Mouse (Mus musculus) neural tube, embryonic 15.5 days (tissue): ENCODE data around the gene Gm5105. TPM values are rescaled to one million over a fixed set of nuclear protein-coding genes. Genes with fewer than 3 reads are reported as not detected.
A peak's percentile ranks its signal among the peaks of the same experiment; 100 is the strongest.

Experiments
- ATAC-seq: fragments of 200-750 bp; cut with Nextera tagmentation; 2 replicates; pipeline ENCODE4 v1.8.0; 2017; ENCODE audit warnings: mild to moderate bottlenecking, moderate TSS enrichment, moderate library complexity; ENCODE audit not compliant: low FRiP score
- H3K27ac ChIP-seq: fragments of 300-500 bp; sonication (generic); replicated peaks from 2 replicates; pipeline ENCODE4 v1.5.1; 2015; ENCODE audit warnings: mild to moderate bottlenecking, inconsistent platforms
- H3K27me3 ChIP-seq: fragments of 300-500 bp; sonication (generic); replicated peaks from 2 replicates; pipeline ENCODE4 v1.6.1; 2015; ENCODE audit warnings: inconsistent platforms
- H3K36me3 ChIP-seq: fragments of 300-500 bp; sonication (generic); 2 replicates; pipeline ENCODE4 v1.6.1; 2015; ENCODE audit warnings: inconsistent platforms
- H3K4me1 ChIP-seq: fragments of 300-500 bp; sonication (generic); 2 replicates; pipeline ENCODE4 v1.6.1; 2015; ENCODE audit warnings: inconsistent platforms
- H3K4me2 ChIP-seq: fragments of 300-500 bp; sonication (generic); 2 replicates; pipeline ENCODE4 v1.6.1; 2015; ENCODE audit warnings: inconsistent platforms, mild to moderate bottlenecking, moderate library complexity
- H3K4me3 ChIP-seq: fragments of 300-500 bp; sonication (generic); replicated peaks from 2 replicates; pipeline ENCODE4 v1.5.1; 2015; ENCODE audit warnings: mild to moderate bottlenecking, inconsistent platforms
- H3K9ac ChIP-seq: fragments of 300-500 bp; sonication (generic); replicated peaks from 2 replicates; pipeline ENCODE4 v1.6.1; 2015; ENCODE audit warnings: mild to moderate bottlenecking, inconsistent platforms
- H3K9me3 ChIP-seq: fragments of 300-500 bp; sonication (generic); replicated peaks from 2 replicates; pipeline ENCODE4 v1.6.1; 2016; ENCODE audit warnings: inconsistent platforms
- WGBS: fragments of 180-500 bp; shearing (Covaris S2); methylation state at CpG from one replicate; pipeline ENCODE4 v1.1.7; 2015; ENCODE audit warnings: mixed read lengths; 5-methylcytosine and 5-hydroxymethylcytosine counted together
- polyA plus RNA-seq: library from polyadenylated mRNA; unstranded; fragments of >200 nt; fragmentation: Nextera tagmentation; extraction: Ambion mirVana; gene quantifications from 2 replicates; pipeline ENCODE4 v1.2.1, GENCODE M21; 2015

The Gm5105 gene
- polyA plus RNA-seq, 1 experiment from 2014 or later = 0.10 TPM

DNA sequence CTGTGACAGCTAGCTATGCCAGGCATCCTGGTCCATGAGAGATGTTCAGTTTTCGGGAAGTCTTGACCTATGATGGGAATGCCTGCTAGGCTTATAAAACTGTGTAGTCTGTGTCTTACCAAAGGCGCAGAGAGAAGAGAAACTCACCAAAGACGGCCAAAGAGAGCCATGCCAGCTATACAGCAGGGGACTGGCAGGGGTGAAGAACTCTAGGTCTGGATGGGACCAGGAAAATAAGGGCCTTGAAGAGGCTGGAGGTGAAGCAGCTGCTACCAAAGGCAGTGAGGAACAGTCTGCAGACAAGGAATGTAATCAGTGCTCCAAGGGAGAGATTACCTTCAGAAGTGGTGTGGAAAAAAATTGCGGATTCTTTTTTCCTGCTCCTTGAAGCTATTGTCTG lies 16.7 kb upstream of the Gm5105 start:
- Histone ChIP-seq H3K4me1 (no peaks in the 10 kb centered on the region), H3K4me2 (no peak overlapping the region), H3K9me3 (no peaks in the 10 kb centered on the region), H3K27me3 (no peaks in the 10 kb centered on the region), H3K27ac (no peak overlapping the region), H3K4me3 (no peak overlapping the region), H3K9ac (no peak overlapping the region), H3K36me3 (no peaks in the 10 kb centered on the region)
- WGBS = 84% methylated on average over 4 of the region's 4 CpGs
- ATAC-seq = no peak

DNA sequence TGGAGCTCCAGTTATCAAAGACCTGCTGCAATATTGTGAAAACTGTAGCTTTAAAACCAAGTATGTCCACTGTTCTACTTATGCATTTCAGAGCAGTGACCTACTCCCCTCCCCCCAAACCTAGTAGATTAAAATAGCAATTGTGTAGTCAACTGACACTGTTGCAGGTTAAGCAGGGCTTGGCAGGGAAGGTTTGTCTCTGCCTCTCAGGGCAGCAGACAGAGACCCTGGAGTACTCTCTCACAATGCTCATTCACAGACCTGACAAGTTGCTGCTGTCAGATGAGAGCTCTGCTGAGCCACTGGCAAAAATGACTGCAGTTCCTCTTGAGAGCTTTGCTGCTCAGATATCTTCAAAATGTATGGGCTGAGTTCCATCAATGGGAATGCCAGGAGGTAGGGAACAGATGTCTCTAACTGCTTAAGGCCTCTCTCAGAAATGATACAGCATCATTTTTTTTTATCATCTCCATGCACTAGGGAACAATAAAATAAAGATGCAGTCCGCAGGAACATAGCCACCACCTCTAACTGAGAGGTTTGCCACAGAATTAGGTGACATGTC lies 16.0 kb upstream of the Gm5105 start:
- Histone ChIP-seq H3K9me3 (no peaks in the 10 kb centered on the region), H3K36me3 (no peaks in the 10 kb centered on the region), H3K4me2 (no peak overlapping the region), H3K4me3 (no peak overlapping the region), H3K27ac (no peak overlapping the region), H3K27me3 (no peaks in the 10 kb centered on the region), H3K9ac (no peak overlapping the region), H3K4me1 (no peaks in the 10 kb centered on the region)
- no peak for ATAC-seq
- WGBS = 44% methylated on average over 1 of the region's 1 CpGs

- no peak overlapping the region for H3K4me2 ChIP-seq
- H3K27me3 ChIP-seq = no peaks in the 10 kb centered on the region
- no peak overlapping the region for H3K27ac ChIP-seq
- no peak overlapping the region for H3K9ac ChIP-seq
- WGBS = 95% methylated on average over 1 of the region's 1 CpGs
- H3K9me3 ChIP-seq = no peaks in the 10 kb centered on the region
- 0 out of 2 replicates have a peak, but pooled peaks cover 2% of the 10 kb centered on the region for H3K4me1 ChIP-seq
- H3K36me3 ChIP-seq = no peaks in the 10 kb centered on the region
- ATAC-seq = no peak
- no peak overlapping the region for H3K4me3 ChIP-seq
Observed at GRCm38 (mm10) chr3:138078701-138079100, 11.5 kb upstream of the Gm5105 start.

- no peak overlapping the region for H3K27ac ChIP-seq
- H3K4me1 ChIP-seq = 0 out of 2 replicates have a peak, but pooled peaks cover 2% of the 10 kb centered on the region
- ATAC-seq = no peak
- no peaks in the 10 kb centered on the region for H3K27me3 ChIP-seq
- no peaks in the 10 kb centered on the region for H3K9me3 ChIP-seq
- no peak overlapping the region for H3K4me3 ChIP-seq
- no peak overlapping the region for H3K9ac ChIP-seq
- H3K36me3 ChIP-seq = no peaks in the 10 kb centered on the region
- 77% methylated on average over 11 of the region's 11 CpGs for WGBS
- no peak overlapping the region for H3K4me2 ChIP-seq
Observed at GRCm38 (mm10) chr3:138077476-138078340, 10.5 kb upstream of the Gm5105 start.

- peak; percentile 85 for ATAC-seq
- no peak overlapping the region for H3K9ac ChIP-seq
- H3K4me2 ChIP-seq = no peak overlapping the region
- H3K4me3 ChIP-seq = no peak overlapping the region
- no peaks in the 10 kb centered on the region for H3K9me3 ChIP-seq
- no peaks in the 10 kb centered on the region for H3K27me3 ChIP-seq
- 42% methylated on average over 8 of the region's 8 CpGs for WGBS
- no peak overlapping the region for H3K27ac ChIP-seq
- H3K4me1 ChIP-seq = 0 out of 2 replicates have a peak, but pooled peaks cover 2% of the 10 kb centered on the region
- H3K36me3 ChIP-seq = no peaks in the 10 kb centered on the region
Observed at GRCm38 (mm10) chr3:138075209-138075608, 8.0 kb upstream of the Gm5105 start.

DNA sequence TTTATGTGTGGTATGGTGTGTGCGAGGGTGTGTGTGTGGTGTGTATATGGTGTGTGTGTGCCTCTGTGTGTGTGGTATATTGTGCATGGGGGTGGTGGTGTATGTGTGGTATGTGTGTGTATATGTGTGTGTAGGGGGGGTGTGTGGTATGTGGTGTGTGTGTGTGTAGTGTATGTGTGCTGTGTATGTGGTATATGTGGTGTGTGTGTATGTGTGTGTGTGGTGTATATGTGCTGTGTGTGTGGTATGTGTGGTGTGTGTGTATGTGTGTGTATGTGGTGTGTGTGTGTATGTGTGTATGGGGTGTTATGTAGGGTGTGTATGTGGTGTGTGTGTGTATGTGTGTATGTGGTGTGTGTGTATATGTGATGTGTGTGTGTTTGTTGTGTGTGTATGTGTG lies 7.0 kb upstream of the Gm5105 start:
- H3K4me3 ChIP-seq = no peak overlapping the region
- 100% methylated on average over 1 of the region's 1 CpGs for WGBS
- no peaks in the 10 kb centered on the region for H3K36me3 ChIP-seq
- no peak for ATAC-seq
- H3K27me3 ChIP-seq = no peaks in the 10 kb centered on the region
- H3K4me1 ChIP-seq = 0 out of 2 replicates have a peak, but pooled peaks cover 2% of the 10 kb centered on the region
- no peak overlapping the region for H3K4me2 ChIP-seq
- H3K9me3 ChIP-seq = no peaks in the 10 kb centered on the region
- no peak overlapping the region for H3K9ac ChIP-seq
- no peak overlapping the region for H3K27ac ChIP-seq

GRCm38 (mm10) chr3:138071476-138072073 lies 4.4 kb upstream of the Gm5105 start:
- H3K4me2 ChIP-seq = no peak overlapping the region
- no peaks in the 10 kb centered on the region for H3K36me3 ChIP-seq
- 89% methylated on average over 10 of the region's 10 CpGs for WGBS
- no peak overlapping the region for H3K27ac ChIP-seq
- no peaks in the 10 kb centered on the region for H3K9me3 ChIP-seq
- H3K4me3 ChIP-seq = no peak overlapping the region
- H3K4me1 ChIP-seq = peaks cover 3% of the 10 kb centered on the region; the same call in 1 of the 2 replicates
- no peaks in the 10 kb centered on the region for H3K27me3 ChIP-seq
- no peak overlapping the region for H3K9ac ChIP-seq
- ATAC-seq = no peak

DNA sequence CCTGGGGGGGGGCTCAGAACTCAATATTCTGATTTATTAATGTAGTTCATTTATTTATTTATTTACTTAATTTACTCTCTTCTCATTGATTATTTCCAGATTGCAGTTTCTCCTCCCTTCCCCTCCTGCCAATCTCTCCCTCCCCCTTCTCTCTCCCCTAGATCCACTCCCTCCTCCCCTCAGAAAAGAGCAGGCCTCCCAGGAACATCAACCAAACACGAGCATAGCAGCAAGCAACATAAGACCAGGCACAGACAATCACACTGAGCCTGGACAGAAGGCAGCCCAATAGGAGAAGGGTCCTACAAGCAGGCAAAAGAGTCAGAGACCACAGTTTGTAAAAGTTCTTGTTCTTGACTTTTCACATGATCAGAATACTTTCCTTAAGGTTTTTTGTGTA lies 3.8 kb upstream of the Gm5105 start:
- 0% methylated on average over 1 of the region's 1 CpGs for WGBS
- no peak for ATAC-seq
- H3K9me3 ChIP-seq = no peaks in the 10 kb centered on the region

DNA sequence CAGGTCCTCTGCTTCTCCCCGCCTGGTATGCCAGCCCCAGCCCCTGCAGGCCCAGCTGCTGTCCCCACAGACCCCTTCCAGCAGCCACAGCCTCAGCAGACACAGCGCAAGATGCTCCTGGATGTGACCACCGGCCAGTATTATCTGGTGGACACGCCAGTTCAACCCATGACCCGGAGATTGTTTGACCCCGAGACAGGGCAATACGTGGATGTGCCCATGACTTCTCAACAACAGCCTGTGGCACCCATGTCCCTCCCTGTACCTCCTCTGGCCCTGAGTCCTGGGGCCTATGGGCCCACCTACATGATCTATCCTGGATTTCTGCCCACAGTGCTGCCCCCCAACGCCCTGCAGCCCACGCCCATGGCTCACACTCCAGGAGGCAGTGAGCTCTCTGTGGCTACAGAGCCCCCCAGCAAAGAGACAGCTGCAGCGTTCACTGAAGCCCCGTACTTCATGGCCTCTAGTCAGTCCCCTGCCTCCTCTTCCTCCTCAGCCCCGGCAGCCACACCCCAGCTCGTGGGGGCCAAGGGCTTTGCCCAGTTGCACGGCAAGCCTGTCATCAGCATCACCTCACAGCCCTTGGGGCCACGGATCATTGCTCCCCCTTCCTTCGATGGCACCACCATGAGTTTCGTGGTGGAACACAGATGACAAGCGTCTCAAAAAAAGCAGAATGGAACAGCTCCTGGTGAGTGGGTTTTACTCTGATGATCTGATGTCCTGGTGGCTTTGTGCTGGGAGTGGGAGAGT lies 2.7 kb upstream of the Gm5105 start:
- Histone ChIP-seq H3K27me3 (no peaks in the 10 kb centered on the region), H3K4me1 (peaks cover 10% of the 10 kb centered on the region), H3K4me3 (no peak overlapping the region), H3K36me3 (no peaks in the 10 kb centered on the region), H3K9ac (no peak overlapping the region), H3K27ac (no peak overlapping the region), H3K4me2 (no peak overlapping the region), H3K9me3 (no peaks in the 10 kb centered on the region)
- WGBS = 75% methylated on average over 18 of the region's 18 CpGs
- no peak for ATAC-seq

More for the DNA sequence above, 3.8 kb upstream of the Gm5105 start:
- peaks cover 9% of the 10 kb centered on the region for H3K4me1 ChIP-seq
- H3K4me3 ChIP-seq = no peak overlapping the region
- H3K27me3 ChIP-seq = no peaks in the 10 kb centered on the region
- H3K4me2 ChIP-seq = no peak overlapping the region
- H3K9ac ChIP-seq = no peak overlapping the region
- no peaks in the 10 kb centered on the region for H3K36me3 ChIP-seq
- no peak overlapping the region for H3K27ac ChIP-seq

GRCm38 (mm10) chr3:138068103-138068502 lies 915 bp upstream of the Gm5105 start:
- Histone ChIP-seq H3K9ac (no peak overlapping the region), H3K4me2 (no peak overlapping the region), H3K4me1 (peaks cover 19% of the 10 kb centered on the region), H3K27ac (no peak overlapping the region), H3K9me3 (no peaks in the 10 kb centered on the region), H3K27me3 (no peaks in the 10 kb centered on the region), H3K36me3 (no peaks in the 10 kb centered on the region), H3K4me3 (no peak overlapping the region)
- WGBS = 95% methylated on average over 12 of the region's 12 CpGs
- no peak for ATAC-seq

DNA sequence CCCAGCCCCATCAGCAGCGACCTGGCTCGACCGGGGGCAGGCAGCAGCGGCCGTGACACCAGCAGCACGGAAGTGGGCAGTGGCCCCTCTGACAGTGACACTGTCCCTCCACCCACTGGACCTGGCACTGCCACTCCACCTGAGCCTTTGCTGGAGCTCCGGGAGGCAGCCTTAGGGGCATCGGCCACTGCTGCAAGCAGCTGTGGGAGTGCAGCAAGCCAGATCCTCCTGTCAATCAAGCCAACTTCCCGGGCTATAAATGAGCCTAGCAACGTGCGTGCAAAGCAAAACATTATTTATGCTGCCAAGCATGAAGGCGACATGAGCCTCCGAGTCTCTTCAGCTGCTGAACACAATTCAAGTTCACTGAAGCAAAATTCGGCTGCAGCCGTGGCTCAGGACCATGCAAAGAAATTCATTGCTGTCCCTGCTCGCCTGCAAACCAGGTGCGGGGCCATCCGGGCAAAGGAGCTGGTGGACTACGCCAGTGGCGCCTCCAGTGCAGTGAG lies 786 bp downstream of the Gm5105 start:
- ATAC-seq = no peak
- no peaks in the 10 kb centered on the region for H3K27me3 ChIP-seq
- WGBS = 54% methylated on average over 20 of the region's 20 CpGs
- H3K36me3 ChIP-seq = no peaks in the 10 kb centered on the region
- H3K4me1 ChIP-seq = peaks cover 19% of the 10 kb centered on the region
- H3K9me3 ChIP-seq = no peaks in the 10 kb centered on the region
- no peak overlapping the region for H3K4me3 ChIP-seq
- no peak overlapping the region for H3K9ac ChIP-seq
- no peak overlapping the region for H3K4me2 ChIP-seq
- no peak overlapping the region for H3K27ac ChIP-seq
